Mouse (Mus musculus) liver, postnatal 0 days (tissue): ENCODE measurements at regions not wholly inside any gene's neighbourhood (a gene's known extent, or its start where the extent isn't known, plus 50 kb on each side); places are given as distances from the start of the nearest gene placed in this dataset.

ENCODE experiments used
- ATAC-seq: fragments of 200-750 bp; cut with Nextera tagmentation; 2 replicates; pipeline ENCODE4 v1.8.0; 2017; ENCODE audit warnings: mild to moderate bottlenecking, moderate library complexity
- DNase-seq: peaks from one replicate; pipeline ENCODE4 v3.0.0-alpha.2; 2016
- H3K27ac ChIP-seq: fragments of 300-500 bp; sonication (generic); 2 replicates; pipeline ENCODE4 v1.5.1; 2014; ENCODE audit warnings: antibody characterized with exemption, moderate library complexity, mild to moderate bottlenecking, low read depth
- H3K27me3 ChIP-seq: fragments of 300-500 bp; sonication (generic); 2 replicates; pipeline ENCODE4 v1.6.1; 2014; ENCODE audit warnings: low read length, control low read depth, mixed read lengths; ENCODE audit not compliant: insufficient read depth
- H3K36me3 ChIP-seq: fragments of 300-500 bp; sonication (generic); replicated peaks from 2 replicates; pipeline ENCODE4 v1.6.1; 2014; ENCODE audit warnings: mild to moderate bottlenecking, control low read depth, low read length, moderate library complexity, mixed read lengths; ENCODE audit not compliant: insufficient read depth
- H3K4me1 ChIP-seq: fragments of 300-500 bp; sonication (generic); 2 replicates; pipeline ENCODE4 v1.6.1; 2014; ENCODE audit warnings: antibody characterized with exemption, mild to moderate bottlenecking, control low read depth; ENCODE audit not compliant: insufficient read depth
- H3K4me2 ChIP-seq: fragments of 300-500 bp; sonication (generic); 2 replicates; pipeline ENCODE4 v1.6.1; 2014; ENCODE audit warnings: low read depth, mild to moderate bottlenecking, low read length, moderate library complexity, mixed read lengths
- H3K4me3 ChIP-seq: fragments of 300-500 bp; sonication (generic); 2 replicates; pipeline ENCODE4 v1.5.1; 2014; ENCODE audit warnings: low read depth, low read length
- H3K9ac ChIP-seq: fragments of 300-500 bp; sonication (generic); replicated peaks from 2 replicates; pipeline ENCODE4 v1.6.1; 2014; ENCODE audit warnings: mild to moderate bottlenecking, moderate library complexity
- H3K9me3 ChIP-seq: fragments of 300-500 bp; sonication (generic); 2 replicates; pipeline ENCODE4 v1.6.1; 2016; ENCODE audit warnings: mild to moderate bottlenecking, control low read depth, low read length, mixed read lengths
- CTCF ChIP-seq: sonication (generic); IDR thresholded peaks from 2 replicates; pipeline ENCODE4 v1.5.1; 2016; ENCODE audit warnings: antibody characterized with exemption, low read depth
- EP300 ChIP-seq: IDR thresholded peaks from 2 replicates; pipeline ENCODE4 v1.6.1; 2016; ENCODE audit warnings: antibody characterized with exemption, low read depth, mild to moderate bottlenecking
- WGBS: fragments of 180-500 bp; shearing (Covaris S2); extraction: QIAGEN DNeasy Blood & Tissue Kit; methylation state at CpG from one replicate; pipeline ENCODE4 v1.1.7; 2014; ENCODE audit not compliant: insufficient replicate concordance; 5-methylcytosine and 5-hydroxymethylcytosine counted together

DNA sequence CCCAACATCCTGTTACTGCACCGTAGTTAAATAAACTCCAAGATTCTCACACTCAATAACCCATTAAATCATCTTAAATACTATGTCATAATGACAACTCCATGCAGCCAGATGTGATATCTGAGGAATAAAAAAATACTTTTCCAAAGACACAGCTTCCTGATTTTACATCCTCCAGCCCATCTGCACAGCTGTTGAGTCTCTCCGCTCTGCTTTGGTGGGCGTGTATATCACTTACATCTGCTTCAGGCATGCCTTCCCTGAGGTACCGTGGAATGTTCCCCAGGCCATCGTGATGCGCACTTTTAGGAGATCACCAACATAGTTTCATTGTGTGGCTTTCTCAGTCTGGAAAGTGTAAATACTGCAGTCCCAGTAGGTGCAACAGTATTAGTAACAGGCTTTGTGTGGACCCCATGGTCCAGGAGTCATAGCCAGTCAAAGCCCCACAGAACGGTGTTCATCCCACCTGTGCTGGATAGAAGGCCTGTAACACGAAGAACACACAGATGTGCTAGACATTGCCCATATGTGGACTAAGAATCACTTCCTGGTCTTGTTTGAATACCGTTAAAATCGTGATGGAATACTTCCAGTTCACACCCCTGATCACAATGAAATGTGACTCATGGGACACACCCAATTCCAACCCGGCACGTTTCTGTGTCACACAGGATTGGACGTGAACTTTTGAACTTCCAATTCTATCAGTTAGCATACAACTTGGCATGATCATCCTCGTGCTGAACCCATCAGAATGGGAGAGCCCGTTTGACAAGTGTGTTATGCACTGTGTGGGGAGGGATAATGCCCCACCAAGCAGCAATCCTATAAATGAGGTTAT lies 66.0 kb upstream of the Arrdc4 start:
- Histone ChIP-seq H3K4me3 (no peak overlapping the region), H3K27me3 (no peaks in the 10 kb centered on the region), H3K4me1 (no peaks in the 10 kb centered on the region), H3K9ac (no peak overlapping the region), H3K4me2 (no peak overlapping the region), H3K27ac (no peak overlapping the region), H3K9me3 (no peaks in the 10 kb centered on the region), H3K36me3 (no peaks in the 10 kb centered on the region)
- 79% methylated on average over 15 of the region's 15 CpGs for WGBS
- TF ChIP-seq CTCF = no peak
- TF ChIP-seq EP300 = no peak
- DNase-seq (no peak), ATAC-seq (no peak)

- H3K4me3 ChIP-seq = no peak overlapping the region
- DNase-seq = no peak
- H3K27me3 ChIP-seq = no peaks in the 10 kb centered on the region
- ATAC-seq = no peak
- 67% methylated on average over 8 of the region's 8 CpGs for WGBS
- no peaks in the 10 kb centered on the region for H3K36me3 ChIP-seq
- no peak overlapping the region for H3K4me2 ChIP-seq
- TF ChIP-seq CTCF (no peak), EP300 (no peak)
- H3K9me3 ChIP-seq = no peaks in the 10 kb centered on the region
- H3K27ac ChIP-seq = no peak overlapping the region
- H3K4me1 ChIP-seq = no peaks in the 10 kb centered on the region
- no peak overlapping the region for H3K9ac ChIP-seq
These were observed 60.7 kb upstream of the Arrdc4 start for GRCm38 (mm10) chr7:68809782-68810181.
